Mouse (Mus musculus) left cerebral cortex, adult 2 months (tissue): ENCODE data around the gene Pde9a. TPM values are rescaled to one million over a fixed set of nuclear protein-coding genes. Genes with fewer than 3 reads are reported as not detected.

Source experiments
- DNase-seq, 2 experiments: peaks; one replicate each; pipeline ENCODE4 v3.0.0; 2021 to 2022; ENCODE audit warnings: low spot score in 2 of 2, mixed read lengths in 1 of 2; ENCODE audit errors: extremely low spot score in 1 of 2
- H3K27ac ChIP-seq: fragments of 200-600 bp; 2 replicates; pipeline ENCODE4 v1.8.1; 2022
- H3K4me3 ChIP-seq: fragments of 200-600 bp; 2 replicates; pipeline ENCODE4 v1.8.1; 2022
- CTCF ChIP-seq: fragments of 200-600 bp; IDR thresholded peaks from 2 replicates; pipeline ENCODE4 v1.8.1; 2022; ENCODE audit warnings: antibody characterized with exemption, mild to moderate bottlenecking, moderate library complexity
- intact Hi-C: fragments of 180-260 bp; cut with DNase I; formaldehyde crosslinking; loops from one replicate; pipeline ENCODE4 v1.15.1; 2025
- total RNA-seq, 2 experiments: library from RNA; stranded (reverse); gene quantifications; 2 replicates each; pipeline ENCODE4 v1.2.3; 2021

Pde9a gene
- total RNA-seq, 2 experiments from 2014 or later, result 23.7 to 25.0 TPM

DNA sequence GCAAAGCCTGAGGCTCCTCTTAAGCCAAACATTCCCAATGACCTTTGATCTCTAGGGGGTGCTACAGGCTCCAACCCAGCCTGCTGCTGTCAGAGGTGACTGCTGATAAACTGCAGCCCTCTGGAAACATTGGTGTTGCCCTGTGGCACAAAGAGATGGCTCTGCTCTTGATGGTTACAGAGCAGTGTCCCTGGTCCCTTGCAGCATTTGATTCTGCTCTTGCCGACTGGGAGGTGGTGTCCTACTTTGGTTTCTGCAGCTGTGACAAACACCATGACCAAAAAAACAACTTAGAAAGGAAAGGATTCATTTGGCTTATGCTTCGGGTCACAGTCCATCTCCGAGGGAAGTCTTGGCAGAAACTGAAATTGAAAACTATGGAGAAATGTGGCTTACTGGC lies 5.5 kb downstream of the Pde9a start:
- no peak for TF ChIP-seq CTCF
- no peak for DNase-seq
- intact Hi-C loops, result no loop called here
- Histone ChIP-seq H3K27ac (no peak overlapping the region), H3K4me3 (no peak overlapping the region)

- no peak for DNase-seq
- Histone ChIP-seq H3K27ac (no peak overlapping the region), H3K4me3 (no peak overlapping the region)
- intact Hi-C loops, result no loop called here
- no peak for TF ChIP-seq CTCF
These were observed 6.0 kb downstream of the Pde9a start for GRCm38 (mm10) chr17:31392041-31392440.

GRCm38 (mm10) chr17:31393811-31394210 lies 7.8 kb downstream of the Pde9a start:
- TF ChIP-seq CTCF, result no peak
- intact Hi-C loops, result no loop called here

DNA sequence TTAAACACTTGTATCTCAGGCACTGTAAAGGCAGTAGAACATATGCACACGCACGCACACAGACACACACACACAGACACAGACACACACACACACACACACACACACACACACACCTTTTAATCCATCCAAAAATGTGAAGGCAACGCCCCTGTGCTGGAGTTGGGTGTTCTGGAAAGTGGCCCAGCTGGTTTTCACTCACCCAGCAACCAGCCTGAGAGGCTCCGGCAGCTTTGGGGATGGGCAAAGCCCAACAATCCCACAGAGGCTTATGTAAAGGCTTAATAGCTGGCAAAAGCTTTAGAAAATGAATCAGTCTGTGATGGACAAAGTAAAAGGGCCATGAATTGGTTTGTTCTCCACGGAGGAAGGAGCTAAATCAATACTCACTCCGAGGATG lies 14.3 kb downstream of the Pde9a start:
- DNase-seq, result no peak
- Histone ChIP-seq H3K27ac (0 out of 2 replicates have a peak overlapping the region, but pooled peaks have one; percentile 7), H3K4me3 (no peak overlapping the region)
- intact Hi-C loops, result no loop called here
- TF ChIP-seq CTCF, result no peak

More at GRCm38 (mm10) chr17:31393811-31394210, 7.8 kb downstream of the Pde9a start:
- DNase-seq, result no peak
- Histone ChIP-seq H3K27ac (no peak overlapping the region), H3K4me3 (no peak overlapping the region)

GRCm38 (mm10) chr17:31401160-31401559 lies 15.2 kb downstream of the Pde9a start:
- no peak overlapping the region for H3K4me3 ChIP-seq
- intact Hi-C loops, result no loop called here
- no peak for TF ChIP-seq CTCF
- no peak overlapping the region for H3K27ac ChIP-seq
- no peak for DNase-seq

DNA sequence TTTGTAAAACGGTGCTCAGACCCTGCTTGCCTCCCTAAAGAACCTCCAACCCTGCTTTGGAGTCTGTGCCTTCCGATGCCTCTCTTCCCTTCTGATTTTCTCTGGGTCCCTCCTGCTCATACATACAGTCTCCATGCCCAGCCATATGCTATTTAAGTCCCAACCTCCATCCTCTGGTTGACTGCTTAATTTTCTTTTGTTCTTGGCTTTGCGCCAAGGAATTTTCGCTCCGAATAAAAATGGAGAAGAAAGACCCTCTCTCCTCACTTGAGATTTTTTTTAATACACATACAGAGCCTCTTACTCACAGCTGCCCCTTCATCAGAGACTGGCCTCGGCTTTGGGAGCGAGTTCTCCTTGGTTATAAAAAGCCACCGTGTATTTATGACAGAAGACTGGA lies 16.7 kb downstream of the Pde9a start:
- intact Hi-C loops, result no loop called here
- DNase-seq, result no peak
- TF ChIP-seq CTCF, result no peak
- Histone ChIP-seq H3K4me3 (no peak overlapping the region), H3K27ac (no peak overlapping the region)

DNA sequence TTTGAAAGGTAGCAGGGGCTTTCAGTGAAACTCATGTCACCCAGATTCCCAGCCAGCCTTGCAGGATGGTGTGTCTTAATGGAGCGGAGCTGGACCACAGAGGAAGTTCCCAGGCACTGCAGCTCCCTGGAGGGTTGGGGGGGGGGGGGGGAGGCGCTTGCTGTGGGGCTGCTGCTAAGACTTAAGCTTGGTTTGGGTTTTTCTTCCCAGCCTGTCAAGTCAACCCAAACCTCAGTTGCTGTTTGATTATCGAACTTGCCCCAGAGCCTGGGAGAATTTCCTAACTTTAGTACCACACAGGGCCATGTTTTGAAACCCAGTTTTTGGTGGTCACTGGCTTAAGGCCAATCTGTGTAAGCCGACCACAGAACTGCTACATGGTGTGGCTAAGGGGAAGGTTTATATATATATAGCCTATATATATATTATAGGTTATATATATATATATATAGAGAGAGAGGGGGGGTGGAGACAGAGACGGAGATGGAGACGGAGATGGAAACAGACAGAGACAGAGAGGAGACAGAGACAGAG lies 19.8 kb downstream of the Pde9a start:
- intact Hi-C loops, result no loop called here
- no peak overlapping the region for H3K4me3 ChIP-seq
- no peak for DNase-seq
- H3K27ac ChIP-seq, result no peak overlapping the region
- no peak for TF ChIP-seq CTCF

DNA sequence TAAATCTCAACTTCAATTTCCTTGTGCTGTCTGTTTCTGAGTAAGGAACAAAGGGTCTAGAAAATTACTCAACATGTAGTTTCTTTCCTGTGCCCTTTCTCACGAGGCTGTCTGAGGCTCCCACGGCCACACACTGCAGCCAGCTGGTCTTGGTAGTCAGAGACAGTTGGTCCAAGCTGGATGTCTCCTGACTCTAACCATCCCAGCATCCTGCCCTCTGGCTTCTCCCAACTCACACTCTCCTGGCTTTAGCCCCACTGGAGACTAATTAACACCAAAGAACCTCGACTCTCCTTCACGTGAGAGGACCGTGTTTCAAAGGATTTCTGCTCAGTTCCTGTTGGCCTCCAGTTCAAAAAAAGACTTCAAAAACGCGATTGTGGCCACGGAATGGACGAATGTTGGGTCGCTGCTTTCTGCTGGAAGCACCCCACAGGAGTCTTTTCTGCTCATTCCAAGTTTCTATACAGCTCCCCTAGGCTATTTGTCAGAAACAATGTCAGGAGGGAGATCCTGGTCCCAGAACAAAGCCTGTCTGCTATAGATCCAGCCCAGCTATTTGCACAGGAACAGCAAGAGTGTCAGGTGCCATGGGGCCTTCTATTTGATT lies 23.8 kb downstream of the Pde9a start:
- no peak for TF ChIP-seq CTCF
- intact Hi-C loops, result no loop called here
- no peak for DNase-seq

DNA sequence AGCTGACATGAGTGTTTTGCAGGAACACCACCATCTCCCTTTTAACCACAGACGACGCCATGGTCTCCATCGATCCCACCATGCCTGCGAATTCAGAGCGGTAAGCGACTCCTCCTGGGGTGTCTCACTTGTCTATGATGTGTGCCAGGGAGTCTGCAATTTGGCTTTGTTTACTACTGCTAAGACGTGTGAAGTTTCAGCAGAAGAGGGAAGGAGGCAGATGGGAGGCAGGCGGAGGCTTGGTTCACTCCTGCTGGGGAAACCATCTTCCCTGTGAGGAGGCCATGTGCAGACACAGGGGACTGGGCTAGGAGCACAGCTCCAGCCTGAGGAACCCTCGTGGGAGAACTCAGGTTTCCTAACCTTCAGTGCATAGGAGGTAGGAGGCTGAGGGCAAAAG lies 29.2 kb downstream of the Pde9a start:
- peak; percentile 31 to 41 for DNase-seq
- no peak for TF ChIP-seq CTCF
- intact Hi-C loops, result no loop called here
- Histone ChIP-seq H3K4me3 (no peak overlapping the region), H3K27ac (no peak overlapping the region)

More for the DNA sequence above, 23.8 kb downstream of the Pde9a start:
- H3K27ac ChIP-seq, result no peak overlapping the region
- no peak overlapping the region for H3K4me3 ChIP-seq

DNA sequence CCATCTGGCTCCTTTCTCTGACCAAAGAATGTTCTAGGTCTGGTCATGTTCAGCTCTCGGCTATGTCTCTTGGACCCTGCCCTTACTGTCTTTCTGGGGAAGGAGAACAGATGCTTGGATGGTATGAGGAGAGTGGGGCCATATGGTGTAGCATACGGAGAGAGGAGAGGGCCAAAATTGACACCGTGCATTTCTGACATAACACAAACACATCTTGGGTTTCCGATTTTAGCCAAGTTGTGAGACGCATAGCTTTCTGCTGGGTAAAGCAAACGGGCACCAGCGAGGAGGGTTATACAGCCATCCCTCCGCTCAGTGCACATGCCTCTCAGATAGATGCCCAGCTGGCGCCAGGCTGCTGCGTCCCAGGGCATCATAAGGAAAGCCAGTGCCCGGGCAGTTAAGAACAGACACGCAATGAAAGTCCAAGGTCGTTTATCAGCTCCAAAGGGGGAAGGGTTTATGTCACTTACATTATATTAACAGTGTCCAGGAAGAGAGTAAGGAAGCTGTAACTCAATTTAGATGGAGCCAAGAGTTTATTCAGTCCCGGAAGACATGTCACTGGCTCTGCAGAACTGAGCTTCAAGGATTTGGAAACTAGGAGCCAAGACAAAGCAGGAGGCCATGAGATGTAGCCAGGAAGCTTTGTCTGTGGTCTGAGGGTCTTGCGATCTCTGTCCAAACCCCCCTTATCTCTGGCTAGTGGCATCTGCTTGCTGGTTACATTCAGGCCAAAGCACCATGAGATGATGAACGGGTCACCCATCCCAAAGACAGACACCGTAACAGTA lies 33.0 kb downstream of the Pde9a start:
- H3K4me3 ChIP-seq, result no peak overlapping the region
- peak in 1 of 2 experiments; percentile 25 for DNase-seq
- intact Hi-C loops, result loop anchor here (2.0 kb wide), 1 partner anchor 38 kb away; no protein-coding TSS in a partner anchor
- H3K27ac ChIP-seq, result no peak overlapping the region
- no peak for TF ChIP-seq CTCF

DNA sequence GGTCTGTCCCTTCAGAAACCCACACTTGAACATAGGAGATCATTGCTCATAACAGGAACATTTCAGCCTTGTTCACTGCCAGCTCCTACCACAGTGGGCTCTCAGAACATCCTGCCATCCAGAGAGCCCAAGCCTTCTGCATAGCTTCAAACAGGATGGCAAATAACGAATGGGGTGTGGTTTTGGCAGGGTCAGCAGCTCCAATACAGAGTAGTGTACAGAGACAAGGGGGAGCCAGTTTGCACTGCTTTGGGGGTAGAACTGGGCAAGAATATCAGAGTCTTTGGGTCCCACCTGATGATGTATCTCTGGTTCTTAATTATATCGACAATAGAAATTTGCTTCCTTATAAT lies 33.6 kb downstream of the Pde9a start:
- intact Hi-C loops, result loop anchor here (2.0 kb wide), 1 partner anchor 37 kb away; no protein-coding TSS in a partner anchor
- no peak for TF ChIP-seq CTCF
- no peak for DNase-seq
- Histone ChIP-seq H3K27ac (no peak overlapping the region), H3K4me3 (no peak overlapping the region)

- no peak for DNase-seq
- no peak overlapping the region for H3K27ac ChIP-seq
- no peak for TF ChIP-seq CTCF
- intact Hi-C loops, result loop anchor here (2.0 kb wide), 1 partner anchor 37 kb away; no protein-coding TSS in a partner anchor
- no peak overlapping the region for H3K4me3 ChIP-seq
These were observed 34.0 kb downstream of the Pde9a start for GRCm38 (mm10) chr17:31419995-31420394.
